Mouse (Mus musculus) lung, embryonic 14.5 days (tissue): ENCODE measurements around the gene Washc1. TPM values are rescaled to one million over a fixed set of nuclear protein-coding genes. Genes with fewer than 3 reads are reported as not detected.

ENCODE experiments used
- ATAC-seq: fragments of 200-750 bp; cut with Nextera tagmentation; 2 replicates; pipeline ENCODE4 v1.8.0; 2017; ENCODE audit warnings: mild to moderate bottlenecking, moderate TSS enrichment, moderate library complexity; ENCODE audit not compliant: insufficient read depth
- DNase-seq: peaks from one replicate; pipeline ENCODE4 v3.0.0-alpha.2; 2015
- H3K27ac ChIP-seq: fragments of 300-500 bp; sonication (generic); 2 replicates; pipeline ENCODE4 v1.5.1; 2014; ENCODE audit warnings: low read depth, mild to moderate bottlenecking, moderate library complexity
- H3K27me3 ChIP-seq: fragments of 300-500 bp; sonication (generic); 2 replicates; pipeline ENCODE4 v1.6.1; 2014; ENCODE audit warnings: low read length, control low read depth; ENCODE audit not compliant: insufficient read depth
- H3K36me3 ChIP-seq: fragments of 300-500 bp; sonication (generic); 2 replicates; pipeline ENCODE4 v1.6.1; 2014; ENCODE audit warnings: control low read depth; ENCODE audit not compliant: insufficient read depth
- H3K4me1 ChIP-seq: fragments of 300-500 bp; sonication (generic); 2 replicates; pipeline ENCODE4 v1.6.1; 2014; ENCODE audit warnings: antibody characterized with exemption, control low read depth; ENCODE audit not compliant: insufficient read depth
- H3K4me2 ChIP-seq: fragments of 300-500 bp; sonication (generic); 2 replicates; pipeline ENCODE4 v1.6.1; 2014; ENCODE audit warnings: mild to moderate bottlenecking
- H3K4me3 ChIP-seq: fragments of 300-500 bp; sonication (generic); 2 replicates; pipeline ENCODE4 v1.5.1; 2014; ENCODE audit warnings: low read depth, low read length
- H3K9ac ChIP-seq: fragments of 300-500 bp; sonication (generic); 2 replicates; pipeline ENCODE4 v1.6.1; 2014
- H3K9me3 ChIP-seq: fragments of 300-500 bp; sonication (generic); 2 replicates; pipeline ENCODE4 v1.6.1; 2016; ENCODE audit warnings: low read depth, low read length, control low read depth
- CTCF ChIP-seq: IDR thresholded peaks from 2 replicates; pipeline ENCODE4 v1.5.1; 2016; ENCODE audit warnings: antibody characterized with exemption, low read depth
- WGBS: fragments of 180-500 bp; shearing (Covaris S2); extraction: QIAGEN DNeasy Blood & Tissue Kit; methylation state at CpG from one replicate; pipeline ENCODE4 v1.1.7; 2014; 5-methylcytosine and 5-hydroxymethylcytosine counted together
- polyA plus RNA-seq: library from polyadenylated mRNA; unstranded; fragments of >200 nt; fragmentation: Nextera tagmentation; extraction: Ambion mirVana; gene quantifications from 2 replicates; pipeline ENCODE4 v1.2.1, GENCODE M21; 2014

Gene Washc1
- polyA plus RNA-seq, 1 experiment from 2014 or later: 31.5 TPM

DNA sequence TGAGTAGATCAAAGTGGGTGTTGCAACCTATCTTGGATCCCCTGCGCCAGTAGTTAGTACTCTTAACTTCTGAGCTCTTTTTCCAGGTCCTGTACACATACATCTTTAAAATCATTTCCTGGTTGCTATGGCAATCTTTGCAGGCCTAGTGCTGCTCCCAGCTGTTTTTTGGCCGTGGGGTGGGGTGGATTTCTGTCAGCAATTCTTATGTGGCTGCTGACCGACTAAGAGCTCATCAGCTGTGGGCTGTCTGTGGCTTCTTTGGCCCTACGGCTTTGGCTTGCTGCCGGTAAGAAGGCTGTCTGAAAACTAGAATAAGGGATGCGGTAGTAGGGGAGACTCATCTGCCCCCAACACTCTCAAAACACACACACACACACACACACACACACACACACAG, 599 bp upstream of the Washc1 start:
- WGBS: 24% methylated on average over 6 of the region's 6 CpGs
- DNase-seq (peak; percentile 30), ATAC-seq (0 out of 2 replicates have a peak, but pooled peaks have one; percentile 9)
- H3K9me3 ChIP-seq: no peaks in the 10 kb centered on the region
- H3K36me3 ChIP-seq: peaks cover 21% of the 10 kb centered on the region
- H3K4me3 ChIP-seq: peak overlapping the region; percentile 77
- H3K27me3 ChIP-seq: no peaks in the 10 kb centered on the region
- no peak for TF ChIP-seq CTCF
- H3K4me1 ChIP-seq: peaks cover 5% of the 10 kb centered on the region; the same call in 1 of the 2 replicates
- peak overlapping the region; percentile 76 for H3K4me2 ChIP-seq
- H3K27ac ChIP-seq: peak overlapping the region; percentile 54; the same call in 1 of the 2 replicates
- H3K9ac ChIP-seq: peak overlapping the region; percentile 72

DNA sequence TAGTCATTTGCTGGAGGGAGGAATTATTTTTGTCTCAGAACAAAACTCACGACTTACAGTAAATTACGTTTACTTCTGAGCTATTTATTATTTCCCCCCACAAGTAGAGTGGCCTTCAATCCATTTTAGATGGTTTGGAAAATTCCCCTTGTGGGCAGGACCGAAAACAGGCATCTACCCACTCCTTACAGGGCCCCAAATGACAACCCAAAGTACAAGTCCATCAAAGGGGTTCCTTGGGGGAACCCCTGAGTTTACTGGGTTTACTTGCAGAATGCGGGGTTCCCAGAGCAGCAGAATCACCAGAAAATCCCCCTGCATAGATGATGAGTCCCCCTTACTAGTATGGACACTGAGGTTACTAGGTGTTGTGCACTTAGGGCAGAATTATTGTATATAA, 821 bp downstream of the Washc1 start:
- ATAC-seq (no peak), DNase-seq (no peak)
- peak overlapping the region; percentile 77 for H3K4me3 ChIP-seq
- H3K9me3 ChIP-seq: no peaks in the 10 kb centered on the region
- peak overlapping the region; percentile 72 for H3K9ac ChIP-seq
- H3K27ac ChIP-seq: no peak overlapping the region
- H3K4me1 ChIP-seq: peaks cover 5% of the 10 kb centered on the region; the same call in 1 of the 2 replicates
- WGBS: 23% methylated on average over 4 of the region's 4 CpGs
- peak overlapping the region; percentile 76 for H3K4me2 ChIP-seq
- H3K36me3 ChIP-seq: peaks cover 35% of the 10 kb centered on the region
- no peak for TF ChIP-seq CTCF
- no peaks in the 10 kb centered on the region for H3K27me3 ChIP-seq

DNA sequence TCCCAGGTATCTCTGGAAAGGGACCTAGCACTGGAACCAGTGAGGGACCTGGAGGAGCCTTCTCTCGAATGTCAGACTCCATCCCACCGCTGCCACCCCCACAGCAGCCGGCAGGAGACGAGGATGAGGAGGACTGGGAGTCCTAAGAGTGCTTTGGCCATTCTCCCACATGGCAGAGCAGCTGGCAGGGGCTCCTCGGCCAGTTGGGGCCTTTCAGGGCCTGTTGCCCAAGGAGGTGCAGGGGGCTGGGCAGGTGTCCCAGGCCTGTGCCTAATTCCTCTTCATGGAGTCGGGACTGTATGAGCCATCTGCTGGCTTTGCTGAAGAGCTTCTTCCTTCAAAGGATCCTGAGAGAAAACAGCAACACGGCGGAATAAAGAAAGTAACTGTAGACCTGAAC, 7.6 kb downstream of the Washc1 start:
- Histone ChIP-seq H3K27me3 (no peaks in the 10 kb centered on the region), H3K9ac (no peak overlapping the region), H3K4me1 (no peaks in the 10 kb centered on the region), H3K27ac (no peak overlapping the region), H3K4me2 (no peak overlapping the region), H3K36me3 (peaks cover 64% of the 10 kb centered on the region), H3K9me3 (no peaks in the 10 kb centered on the region), H3K4me3 (no peak overlapping the region)
- TF ChIP-seq CTCF: no peak
- 87% methylated on average over 8 of the region's 8 CpGs for WGBS
- ATAC-seq (no peak), DNase-seq (no peak)

DNA sequence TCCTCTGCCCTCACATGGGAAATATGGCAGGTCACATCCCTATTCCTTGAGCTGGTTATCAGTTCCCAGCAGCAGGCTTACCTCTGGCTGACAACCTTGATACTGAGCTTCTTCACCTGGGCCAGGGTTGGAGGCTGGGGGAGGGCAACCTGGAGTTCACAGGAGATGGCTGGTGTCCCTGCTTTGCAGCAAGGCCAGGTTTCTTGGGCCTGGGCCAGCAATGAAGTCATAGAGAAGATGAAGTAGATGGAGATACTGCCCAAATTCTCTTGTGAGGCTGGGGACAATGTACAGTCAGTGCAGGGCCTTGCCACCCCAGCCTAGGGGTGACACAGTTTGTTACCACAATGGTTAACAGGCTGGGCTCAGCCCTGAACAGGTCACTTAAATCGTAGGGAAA, 9.4 kb downstream of the Washc1 start:
- ATAC-seq: no peak
- 62% methylated on average over 1 of the region's 1 CpGs for WGBS
- no peaks in the 10 kb centered on the region for H3K9me3 ChIP-seq
- no peak overlapping the region for H3K27ac ChIP-seq
- no peaks in the 10 kb centered on the region for H3K27me3 ChIP-seq
- H3K4me3 ChIP-seq: no peak overlapping the region
- H3K4me1 ChIP-seq: peaks cover 12% of the 10 kb centered on the region
- no peak for DNase-seq
- no peak overlapping the region for H3K4me2 ChIP-seq
- no peak overlapping the region for H3K9ac ChIP-seq
- H3K36me3 ChIP-seq: peaks cover 47% of the 10 kb centered on the region
- TF ChIP-seq CTCF: no peak

DNA sequence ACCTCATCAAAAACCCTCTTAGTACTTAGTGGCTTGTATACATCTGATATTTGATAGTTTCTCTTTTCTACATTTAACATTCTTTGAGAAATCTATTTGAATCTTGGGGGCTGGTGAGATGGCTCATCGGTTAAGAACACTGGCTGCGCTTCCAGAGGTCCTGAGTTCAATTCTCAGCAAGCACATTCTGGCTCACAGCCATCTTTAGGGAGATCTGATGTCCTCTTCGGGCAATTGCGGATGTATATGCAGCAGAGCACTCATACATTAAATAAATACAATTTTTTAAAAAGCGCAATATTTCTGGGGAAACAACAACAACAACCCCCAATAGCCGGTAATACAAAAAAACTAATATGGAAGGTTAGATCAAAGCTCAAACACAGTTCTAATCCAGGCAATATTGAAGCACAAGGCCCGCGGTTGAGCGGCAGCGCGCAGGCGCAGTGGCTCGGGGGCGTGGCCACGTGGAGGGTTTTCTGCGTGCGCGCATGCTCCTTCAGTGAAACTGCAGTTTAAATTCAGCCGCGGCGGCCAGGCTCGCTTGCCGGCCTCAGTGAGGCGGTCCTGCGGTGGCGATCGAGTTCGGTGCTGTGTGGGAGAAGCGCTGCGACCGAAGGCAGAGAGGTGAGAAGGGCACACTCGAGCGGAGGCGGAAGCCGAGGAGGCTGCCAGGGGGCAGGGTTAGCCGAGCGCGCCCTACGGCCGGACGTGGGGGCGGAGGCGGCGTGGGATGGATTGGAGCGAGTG, 11.9 kb downstream of the Washc1 start, which contains the start of gene Ddx11:
Ddx11 (plus strand) TSS at position 455 of the 750 bp plus-strand sequence.
- H3K9ac ChIP-seq: peak within 1 kb of the TSS; percentile 71
- H3K9me3 ChIP-seq: no peaks in the 10 kb centered on the region
- H3K4me3 ChIP-seq: peak within 1 kb of the TSS; percentile 78
- DNase-seq: peak; percentile 97
- peak; percentile 88 for ATAC-seq
- peak within 1 kb of the TSS; percentile 94 for H3K27ac ChIP-seq
- 0 out of 2 replicates have a peak, but pooled peaks have one; percentile 8 for TF ChIP-seq CTCF
- peaks cover 36% of the 10 kb centered on the region for H3K36me3 ChIP-seq
- H3K27me3 ChIP-seq: no peaks in the 10 kb centered on the region
- 5% methylated on average over 45 of the region's 45 CpGs for WGBS
- peak within 1 kb of the TSS; percentile 88 for H3K4me2 ChIP-seq
- peaks cover 12% of the 10 kb centered on the region for H3K4me1 ChIP-seq

DNA sequence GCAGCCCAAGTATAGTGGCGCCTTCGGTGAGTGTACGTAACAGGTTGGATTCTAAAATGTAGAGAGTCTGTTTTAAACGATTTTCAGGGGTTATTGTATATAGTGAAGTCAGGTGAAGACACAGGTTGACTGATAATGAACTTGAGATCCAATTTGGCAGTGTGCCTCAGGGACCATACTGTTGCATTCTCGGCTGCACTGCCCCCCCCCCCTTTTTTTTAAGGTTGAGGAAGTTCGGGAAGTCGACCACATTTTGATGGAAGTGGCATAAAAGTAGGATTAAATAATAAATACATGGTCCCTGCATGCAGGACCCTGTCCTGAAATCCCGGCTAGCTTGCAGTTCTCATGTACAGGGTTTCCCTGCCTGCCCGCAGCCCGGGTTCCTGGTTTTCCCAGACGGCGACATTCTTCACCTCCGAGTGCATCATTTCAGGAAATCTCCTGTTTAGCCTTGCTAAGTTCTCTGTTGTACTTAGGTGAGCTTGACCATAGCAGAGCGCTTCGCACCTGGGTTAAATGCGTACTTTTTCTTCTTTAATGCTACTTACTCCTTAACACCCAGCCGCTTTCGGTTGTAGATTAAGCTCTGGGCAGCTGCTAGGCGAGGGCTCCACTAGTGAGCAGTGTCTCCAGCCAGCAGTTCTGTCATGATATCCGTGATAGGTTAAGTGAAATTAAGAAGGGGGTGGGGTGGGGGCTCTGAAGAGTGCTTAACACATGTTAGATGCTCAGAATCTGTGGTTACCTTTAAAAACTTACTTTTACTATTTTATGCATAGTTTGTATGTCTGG, 12.7 kb downstream of the Washc1 start:
- DNase-seq: peak; percentile 56
- H3K4me3 ChIP-seq: peak overlapping the region; percentile 78
- peak; percentile 50 for ATAC-seq
- WGBS: 1% methylated on average over 20 of the region's 20 CpGs
- peak overlapping the region; percentile 71 for H3K9ac ChIP-seq
- peaks cover 12% of the 10 kb centered on the region for H3K4me1 ChIP-seq
- no peak for TF ChIP-seq CTCF
- H3K9me3 ChIP-seq: no peaks in the 10 kb centered on the region
- peak overlapping the region; percentile 88 for H3K4me2 ChIP-seq
- no peaks in the 10 kb centered on the region for H3K27me3 ChIP-seq
- peaks cover 31% of the 10 kb centered on the region for H3K36me3 ChIP-seq
- H3K27ac ChIP-seq: peak overlapping the region; percentile 94

DNA sequence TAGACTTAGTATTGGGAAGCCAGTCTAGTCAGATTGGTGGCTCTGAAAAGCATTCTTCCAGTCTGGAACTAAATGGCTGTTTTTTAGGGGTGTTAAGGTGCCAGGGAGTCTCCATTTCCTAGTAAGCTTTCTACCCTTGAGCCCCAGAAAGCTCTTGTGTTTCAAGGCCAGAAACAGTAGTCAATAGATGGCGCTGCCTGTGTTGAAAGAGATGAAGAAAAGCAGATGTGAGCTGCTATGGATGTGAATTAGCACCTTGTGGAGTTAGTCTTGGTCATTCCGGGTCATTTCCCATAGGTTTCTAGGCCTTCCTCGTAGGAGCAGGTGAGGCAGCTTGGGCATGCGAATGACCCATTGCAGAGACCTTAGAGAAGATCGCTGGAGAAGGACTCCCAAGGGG, 13.9 kb downstream of the Washc1 start:
- H3K27ac ChIP-seq: no peak overlapping the region
- peak; percentile 46 for DNase-seq
- WGBS: 68% methylated on average over 5 of the region's 5 CpGs
- H3K27me3 ChIP-seq: no peaks in the 10 kb centered on the region
- peaks cover 30% of the 10 kb centered on the region for H3K36me3 ChIP-seq
- no peaks in the 10 kb centered on the region for H3K9me3 ChIP-seq
- ATAC-seq: no peak
- H3K4me3 ChIP-seq: no peak overlapping the region
- H3K4me1 ChIP-seq: peaks cover 12% of the 10 kb centered on the region
- H3K9ac ChIP-seq: no peak overlapping the region
- peak overlapping the region; percentile 88; the same call in 1 of the 2 replicates for H3K4me2 ChIP-seq
- TF ChIP-seq CTCF: no peak
